Mouse (Mus musculus): ENCODE results near the gene Celf2.

- TF ChIP-seq POLR2A (IDR thresholded peaks at IDR 0.05; ENCODE audit: borderline replicate concordance, control insufficient read depth, low read depth, low read length) (no peak), CTCF (IDR thresholded peaks at IDR 0.05; ENCODE audit: control insufficient read depth, insufficient read depth, low read length) (no peak)
Measured at GRCm38 (mm10) chr2:7040940-7041339, 468.4 kb downstream of the Celf2 start.
